Mouse (Mus musculus): Measurements from ENCODE around the gene Orai3. TPM values are rescaled to one million over a fixed set of nuclear protein-coding genes. Genes with fewer than 3 reads are reported as not detected.
"Not testable (repeated sequence)": the region's sequence is repeated elsewhere in the genome, so short reads cannot be mapped to it uniquely, and the experiment has no call there.

Gene Orai3
- polyA plus RNA-seq, 1 experiment from 2014 or later: 4.8 TPM

DNA sequence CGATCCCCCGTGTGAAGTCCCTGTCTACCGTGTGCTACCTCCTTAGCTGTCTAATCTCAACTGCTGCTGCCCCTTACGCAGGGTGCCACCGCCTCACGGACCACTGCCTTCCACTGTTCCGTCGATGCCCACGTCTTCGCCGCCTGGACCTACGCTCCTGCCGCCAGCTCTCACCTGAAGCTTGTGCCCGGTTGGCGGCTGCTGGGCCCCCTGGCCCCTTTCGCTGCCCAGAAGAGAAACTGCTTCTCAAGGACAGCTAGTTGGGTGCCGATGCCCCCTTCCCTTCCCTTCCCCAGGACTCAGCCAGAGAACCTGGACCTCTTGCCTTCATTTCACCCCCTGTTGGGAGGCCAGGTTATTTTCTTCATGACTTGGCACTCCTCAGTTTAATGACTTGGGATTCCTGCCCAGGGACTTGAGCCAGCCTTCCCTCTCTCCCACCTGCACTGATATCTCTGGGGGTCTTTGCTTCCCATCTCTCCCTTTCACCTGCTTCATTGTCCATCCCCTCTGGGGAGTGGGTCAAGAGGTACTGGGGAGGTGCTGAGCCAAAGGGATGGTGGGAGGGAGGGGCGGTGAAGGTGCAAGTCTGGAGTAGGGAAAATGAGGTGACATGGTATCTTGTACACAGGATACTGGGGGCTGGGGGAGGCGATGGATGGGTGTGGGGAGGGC is 1.8 kb upstream of the Orai3 start:
- Histone ChIP-seq H3K9me3 (replicated peaks) (no peaks in the 10 kb centered on the region), H3K27me3 (no peaks in the 10 kb centered on the region), H3K4me1 (peaks cover 35% of the 10 kb centered on the region), H3K36me3 (ENCODE audit: poor library complexity, severe bottlenecking) (peaks cover 57% of the 10 kb centered on the region), H3K27ac (peak overlapping the region; percentile 66; the same call in 1 of the 2 replicates), H3K4me2 (no peak overlapping the region), H3K9ac (no peak overlapping the region), H3K4me3 (no peak overlapping the region)
- ATAC-seq: no peak
- WGBS: 95% methylated on average over 19 of the region's 19 CpGs

DNA sequence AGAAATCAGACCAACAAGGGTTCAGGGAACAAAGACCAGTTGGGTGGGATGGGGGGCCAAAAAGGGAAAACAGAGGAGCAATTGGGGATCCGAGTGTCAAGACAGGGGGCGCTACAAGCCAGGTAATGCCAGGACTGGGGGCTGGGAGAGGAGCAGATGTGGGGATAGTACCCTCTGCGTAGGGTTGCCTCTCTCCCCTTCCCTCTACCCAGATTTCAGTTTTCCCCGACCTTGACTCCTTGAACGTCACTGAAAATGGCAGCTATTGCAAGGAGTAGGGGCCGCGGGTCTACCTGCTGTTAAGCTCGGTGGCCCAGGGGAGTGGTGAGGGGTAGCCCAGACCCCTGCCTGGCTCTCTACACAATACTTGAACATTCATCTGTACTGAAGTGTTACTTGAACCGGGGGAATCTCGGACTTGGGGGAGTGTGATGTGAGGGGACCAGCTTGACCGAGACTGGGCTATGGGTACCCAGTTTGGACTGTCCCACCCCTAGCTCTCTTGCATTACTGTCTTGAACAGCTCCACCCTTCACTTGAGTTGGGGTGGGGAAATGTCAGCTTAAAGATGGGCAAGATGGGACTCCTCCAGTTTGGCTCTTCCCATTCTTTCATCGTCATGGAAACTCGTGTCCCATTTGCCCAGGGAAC is 1.1 kb upstream of the Orai3 start:
- 48% methylated on average over 13 of the region's 13 CpGs for WGBS
- Histone ChIP-seq H3K4me3 (peak overlapping the region; percentile 47), H3K27me3 (no peaks in the 10 kb centered on the region), H3K36me3 (ENCODE audit: poor library complexity, severe bottlenecking) (peaks cover 52% of the 10 kb centered on the region), H3K27ac (peak overlapping the region; percentile 66), H3K4me2 (peak overlapping the region; percentile 80), H3K9ac (no peak overlapping the region), H3K4me1 (peaks cover 35% of the 10 kb centered on the region), H3K9me3 (replicated peaks) (no peaks in the 10 kb centered on the region)
- ATAC-seq: peak; percentile 37; the same call in 1 of the 2 replicates

DNA sequence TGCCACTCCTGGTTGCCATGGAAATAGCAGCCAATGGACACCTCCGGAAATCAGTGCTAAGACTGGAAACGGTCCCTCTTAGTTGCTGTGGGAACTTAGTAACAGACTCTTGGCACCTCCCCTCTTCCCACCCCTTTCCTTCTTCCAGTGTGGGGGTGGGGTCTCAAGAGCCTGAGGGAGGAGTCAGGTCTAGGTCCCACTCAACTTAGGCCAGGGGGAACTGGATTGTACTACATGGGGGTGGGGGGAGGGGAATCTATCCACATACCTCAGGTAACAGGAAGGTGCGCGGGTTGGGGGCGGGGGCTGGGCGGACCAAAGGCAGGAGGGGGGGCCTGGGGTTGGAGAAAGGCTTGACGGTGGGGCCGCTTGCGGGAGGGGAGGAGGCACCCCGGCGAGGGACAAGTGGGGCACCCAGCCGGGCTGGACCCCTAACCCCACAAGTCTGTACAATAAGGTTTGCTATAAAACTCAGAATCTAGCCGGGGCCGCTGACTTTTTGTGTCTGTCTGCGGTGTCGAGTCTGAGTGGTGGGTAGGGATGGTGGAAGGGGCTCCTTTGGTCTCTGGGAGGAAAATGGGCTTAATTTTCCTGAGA is 520 bp upstream of the Orai3 start:
- H3K4me2 ChIP-seq: peak overlapping the region; percentile 80
- peaks cover 35% of the 10 kb centered on the region for H3K4me1 ChIP-seq
- no peaks in the 10 kb centered on the region for H3K27me3 ChIP-seq
- H3K27ac ChIP-seq: peak overlapping the region; percentile 52
- peaks cover 46% of the 10 kb centered on the region for H3K36me3 ChIP-seq (ENCODE audit: poor library complexity, severe bottlenecking)
- no peaks in the 10 kb centered on the region for H3K9me3 ChIP-seq (replicated peaks)
- ATAC-seq: peak; percentile 94
- 0% methylated on average over 16 of the region's 16 CpGs for WGBS
- peak overlapping the region; percentile 74 for H3K9ac ChIP-seq
- H3K4me3 ChIP-seq: peak overlapping the region; percentile 47

DNA sequence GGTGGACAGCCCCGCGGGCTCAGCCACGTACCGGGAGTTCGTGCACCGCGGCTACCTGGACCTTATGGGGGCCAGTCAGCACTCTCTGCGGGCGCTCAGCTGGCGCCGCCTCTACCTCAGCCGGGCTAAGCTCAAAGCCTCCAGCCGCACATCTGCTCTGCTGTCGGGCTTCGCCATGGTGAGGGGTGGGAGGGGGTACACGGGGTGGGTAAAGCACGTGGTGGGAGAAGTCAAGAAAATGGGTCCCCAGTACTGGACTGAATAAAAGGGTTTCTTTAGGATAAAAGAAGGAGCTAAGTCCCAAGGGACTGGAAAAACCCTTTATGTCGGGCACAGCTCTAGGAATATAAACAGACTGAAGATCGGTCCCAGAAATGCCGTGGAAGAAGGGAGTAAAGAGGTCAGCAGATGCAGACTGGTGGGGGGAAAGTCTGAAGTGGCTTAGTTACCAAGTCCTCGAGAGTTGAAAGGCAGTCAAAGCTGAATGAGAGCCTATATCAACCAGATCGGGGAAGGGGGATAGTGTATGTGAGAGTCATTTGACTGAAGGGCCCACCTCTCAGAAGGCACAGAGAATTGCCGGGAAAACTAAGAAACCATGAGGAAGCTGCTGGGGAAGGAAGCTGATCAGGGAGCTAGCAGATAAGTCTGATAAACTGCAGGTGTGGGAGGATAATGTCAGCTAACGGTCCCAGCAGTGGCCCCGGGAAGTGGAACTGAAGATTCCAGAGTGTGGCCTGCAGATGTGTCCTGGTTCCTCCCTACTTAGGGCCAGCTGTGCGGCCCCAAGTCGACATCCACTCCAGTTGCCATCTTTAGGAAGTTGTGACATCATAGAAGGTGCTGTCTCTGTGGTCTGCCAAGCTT is 657 bp downstream of the Orai3 start:
- H3K9ac ChIP-seq: peak overlapping the region; percentile 74
- 7% methylated on average over 27 of the region's 27 CpGs for WGBS
- H3K27ac ChIP-seq: peak overlapping the region; percentile 52
- peaks cover 34% of the 10 kb centered on the region for H3K36me3 ChIP-seq (ENCODE audit: poor library complexity, severe bottlenecking)
- H3K4me1 ChIP-seq: peaks cover 35% of the 10 kb centered on the region
- no peaks in the 10 kb centered on the region for H3K27me3 ChIP-seq
- peak overlapping the region; percentile 47 for H3K4me3 ChIP-seq
- H3K9me3 ChIP-seq (replicated peaks): no peaks in the 10 kb centered on the region
- ATAC-seq: peak; percentile 16; the same call in 1 of the 2 replicates
- peak overlapping the region; percentile 80 for H3K4me2 ChIP-seq

DNA sequence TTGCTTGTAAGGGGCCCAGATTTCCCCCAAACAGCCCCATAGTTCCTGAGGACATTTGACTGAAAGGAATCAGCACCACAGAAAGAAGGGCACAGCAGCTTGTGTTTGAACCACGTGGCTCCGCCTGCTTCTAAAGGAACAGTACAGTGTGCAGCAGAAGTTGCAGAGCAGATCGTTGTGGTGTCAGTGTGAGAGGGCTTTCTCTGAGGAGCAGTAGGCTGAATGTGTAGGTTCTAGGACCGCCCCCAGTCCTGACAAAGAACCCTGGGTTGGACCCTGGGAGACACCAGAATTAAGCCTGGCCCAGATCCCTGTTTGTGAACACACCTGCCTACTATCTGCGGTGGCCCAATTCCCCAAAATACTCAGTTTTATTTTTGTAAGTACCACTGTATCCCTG is 1.6 kb downstream of the Orai3 start:
- no peak overlapping the region for H3K4me2 ChIP-seq
- no peak overlapping the region for H3K27ac ChIP-seq
- no peaks in the 10 kb centered on the region for H3K9me3 ChIP-seq (replicated peaks)
- no peak overlapping the region for H3K9ac ChIP-seq
- peaks cover 24% of the 10 kb centered on the region for H3K36me3 ChIP-seq (ENCODE audit: poor library complexity, severe bottlenecking)
- no peak overlapping the region for H3K4me3 ChIP-seq
- ATAC-seq: no peak
- 69% methylated on average over 5 of the region's 5 CpGs for WGBS
- H3K27me3 ChIP-seq: no peaks in the 10 kb centered on the region
- H3K4me1 ChIP-seq: peaks cover 39% of the 10 kb centered on the region

DNA sequence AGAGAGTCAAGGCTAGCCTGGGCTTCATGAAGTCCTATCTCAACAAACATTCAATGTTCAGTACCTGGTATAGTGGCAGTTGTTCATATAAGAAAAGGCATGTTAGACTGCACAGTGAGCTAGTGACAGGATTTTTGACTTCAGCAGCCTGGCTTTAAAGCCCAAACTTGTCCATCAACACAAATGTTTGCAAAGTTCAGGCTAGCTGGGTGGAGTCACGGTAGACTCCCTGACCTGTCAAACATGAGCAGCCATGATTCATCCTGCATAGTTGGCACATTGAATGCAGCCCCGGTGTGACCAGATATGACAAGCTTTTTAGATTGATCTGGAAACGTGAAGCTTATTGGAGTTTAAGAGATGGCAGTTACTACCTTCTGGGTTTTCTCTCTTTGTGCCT is 2.5 kb downstream of the Orai3 start:
- WGBS: 87% methylated on average over 3 of the region's 3 CpGs
- no peak for ATAC-seq
- no peak overlapping the region for H3K9ac ChIP-seq
- no peak overlapping the region for H3K4me3 ChIP-seq
- H3K4me2 ChIP-seq: no peak overlapping the region
- peaks cover 39% of the 10 kb centered on the region for H3K4me1 ChIP-seq
- no peaks in the 10 kb centered on the region for H3K27me3 ChIP-seq
- H3K36me3 ChIP-seq (ENCODE audit: poor library complexity, severe bottlenecking): peaks cover 16% of the 10 kb centered on the region
- H3K9me3 ChIP-seq (replicated peaks): no peaks in the 10 kb centered on the region
- no peak overlapping the region for H3K27ac ChIP-seq

DNA sequence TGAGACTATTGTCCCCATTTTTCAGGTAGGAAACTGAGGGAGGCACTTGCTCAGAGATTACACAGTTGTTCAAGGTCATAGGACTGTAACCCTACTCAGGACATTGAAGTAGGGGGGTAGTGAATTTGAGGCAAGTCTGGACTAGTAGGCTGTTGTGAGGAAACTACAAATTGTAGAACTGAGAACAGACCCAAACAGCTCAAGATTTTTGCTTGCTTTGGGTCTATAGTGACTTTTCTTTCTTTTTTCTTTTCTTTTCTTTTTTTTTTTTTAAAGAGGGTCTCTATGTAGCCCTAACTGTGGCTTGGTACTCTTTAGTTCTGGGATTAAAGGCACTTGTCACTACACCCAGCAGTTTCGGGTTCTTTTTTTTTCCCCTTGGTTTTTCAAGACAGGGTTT is 2.9 kb downstream of the Orai3 start:
- no peak for ATAC-seq
- Histone ChIP-seq H3K4me2 (no peak overlapping the region), H3K9ac (no peak overlapping the region), H3K4me1 (peaks cover 39% of the 10 kb centered on the region), H3K36me3 (ENCODE audit: poor library complexity, severe bottlenecking) (peaks cover 11% of the 10 kb centered on the region), H3K27me3 (no peaks in the 10 kb centered on the region), H3K9me3 (replicated peaks) (no peaks in the 10 kb centered on the region), H3K27ac (no peak overlapping the region), H3K4me3 (no peak overlapping the region)
- 80% methylated on average over 1 of the region's 1 CpGs for WGBS

DNA sequence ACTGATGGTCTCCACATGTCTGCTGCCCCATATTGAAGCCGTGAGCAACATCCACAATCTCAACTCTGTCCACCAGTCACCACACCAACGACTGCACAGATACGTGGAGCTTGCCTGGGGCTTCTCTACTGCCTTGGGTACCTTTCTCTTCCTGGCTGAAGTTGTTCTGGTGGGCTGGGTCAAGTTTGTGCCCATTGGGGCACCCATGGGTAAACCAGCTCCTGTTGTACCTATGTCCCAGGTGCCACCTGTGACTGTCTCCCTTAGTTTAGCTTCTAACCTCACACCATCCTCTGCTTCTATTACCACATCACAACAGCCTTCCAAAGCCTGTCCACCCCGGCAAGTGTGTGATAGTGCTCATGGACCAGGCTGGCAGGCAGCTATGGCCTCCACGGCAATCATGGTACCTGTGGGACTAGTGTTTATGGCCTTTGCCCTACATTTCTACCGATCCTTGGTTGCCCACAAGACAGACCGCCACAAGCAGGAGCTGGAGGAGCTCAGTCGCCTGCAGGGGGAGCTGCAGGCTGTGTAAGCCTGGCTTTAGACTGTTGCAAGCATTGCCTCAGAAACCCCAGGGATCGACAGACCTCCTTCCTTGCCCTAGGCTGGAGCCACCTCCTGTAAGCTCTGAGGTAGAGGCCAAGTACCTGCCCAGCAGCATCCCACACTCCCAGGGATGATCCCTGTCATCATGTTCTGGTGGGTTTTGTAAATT is 4.2 kb downstream of the Orai3 start:
- Histone ChIP-seq H3K27ac (no peak overlapping the region), H3K36me3 (ENCODE audit: poor library complexity, severe bottlenecking) (peaks cover 4% of the 10 kb centered on the region; the same call in 1 of the 2 replicates), H3K4me3 (no peak overlapping the region), H3K27me3 (no peaks in the 10 kb centered on the region), H3K4me1 (peaks cover 39% of the 10 kb centered on the region), H3K4me2 (no peak overlapping the region), H3K9me3 (replicated peaks) (no peaks in the 10 kb centered on the region), H3K9ac (0 out of 2 replicates have a peak overlapping the region, but pooled peaks have one; percentile 8)
- WGBS: 39% methylated on average over 9 of the region's 9 CpGs
- ATAC-seq: no peak

DNA sequence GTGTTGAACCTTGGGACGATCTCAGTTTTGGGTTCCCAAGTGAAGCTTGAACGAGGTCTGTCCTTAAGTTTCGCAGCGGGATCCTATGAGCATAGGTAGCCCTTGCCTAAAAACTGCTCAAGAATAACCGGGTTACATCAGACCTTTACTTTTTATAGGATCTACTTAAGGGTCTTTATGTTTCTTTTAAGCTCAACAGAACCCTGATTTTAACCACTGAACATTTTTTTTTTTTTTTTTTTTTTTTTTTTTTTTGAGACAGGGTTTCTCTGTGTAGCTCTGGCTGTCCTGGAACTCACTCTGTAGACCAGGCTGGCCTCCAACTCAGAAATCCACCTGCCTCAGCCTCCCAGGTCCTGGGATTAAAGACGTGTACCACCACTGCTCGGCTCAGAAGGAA is 6.2 kb downstream of the Orai3 start:
- ATAC-seq: not testable (repeated sequence)
- H3K36me3 ChIP-seq (ENCODE audit: poor library complexity, severe bottlenecking): peaks cover 23% of the 10 kb centered on the region

DNA sequence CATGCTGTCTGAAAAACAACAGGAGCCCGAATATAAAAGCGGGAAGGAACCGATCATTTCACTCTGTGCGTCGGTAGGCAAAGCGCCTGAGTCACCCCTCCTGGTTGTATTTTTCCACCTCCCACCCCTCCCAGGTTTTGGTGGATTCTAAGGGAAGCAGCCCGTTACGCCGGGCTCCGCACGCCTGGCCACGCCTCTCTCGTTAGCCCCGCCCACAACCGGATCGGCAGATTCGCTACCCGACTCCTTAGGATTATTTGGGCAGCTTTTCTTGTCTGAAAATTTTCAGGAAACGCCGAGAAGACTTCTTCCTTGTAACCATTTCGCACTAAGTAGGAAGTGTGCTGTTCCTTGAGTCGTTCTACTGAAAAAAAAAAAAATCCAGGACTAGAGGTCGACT is 6.8 kb downstream of the Orai3 start, which contains the start of gene Setd1a:
Gene Setd1a, plus strand, starts transcription at position 245 of the 400 bp plus-strand sequence.
- H3K9ac ChIP-seq: peak within 1 kb of the TSS; percentile 90
- H3K9me3 ChIP-seq (replicated peaks): no peaks in the 10 kb centered on the region
- no peaks in the 10 kb centered on the region for H3K27me3 ChIP-seq
- peak within 1 kb of the TSS; percentile 92 for H3K4me2 ChIP-seq
- H3K4me3 ChIP-seq: peak within 1 kb of the TSS; percentile 88
- H3K36me3 ChIP-seq (ENCODE audit: poor library complexity, severe bottlenecking): peaks cover 29% of the 10 kb centered on the region
- H3K27ac ChIP-seq: peak within 1 kb of the TSS; percentile 97
- H3K4me1 ChIP-seq: peaks cover 18% of the 10 kb centered on the region
- ATAC-seq: peak; percentile 72
- WGBS: under 1% methylated on average over 23 of the region's 23 CpGs

More for the DNA sequence above, 6.2 kb downstream of the Orai3 start:
- 75% methylated on average over 7 of the region's 7 CpGs for WGBS
- H3K27me3 ChIP-seq; H3K9me3 ChIP-seq (replicated peaks): not testable (repeated sequence)
- Histone ChIP-seq H3K9ac (peak overlapping the region; percentile 90), H3K4me2 (peak overlapping the region; percentile 92), H3K4me3 (peak overlapping the region; percentile 88), H3K27ac (peak overlapping the region; percentile 97; the same call in 1 of the 2 replicates), H3K4me1 (peaks cover 23% of the 10 kb centered on the region)

DNA sequence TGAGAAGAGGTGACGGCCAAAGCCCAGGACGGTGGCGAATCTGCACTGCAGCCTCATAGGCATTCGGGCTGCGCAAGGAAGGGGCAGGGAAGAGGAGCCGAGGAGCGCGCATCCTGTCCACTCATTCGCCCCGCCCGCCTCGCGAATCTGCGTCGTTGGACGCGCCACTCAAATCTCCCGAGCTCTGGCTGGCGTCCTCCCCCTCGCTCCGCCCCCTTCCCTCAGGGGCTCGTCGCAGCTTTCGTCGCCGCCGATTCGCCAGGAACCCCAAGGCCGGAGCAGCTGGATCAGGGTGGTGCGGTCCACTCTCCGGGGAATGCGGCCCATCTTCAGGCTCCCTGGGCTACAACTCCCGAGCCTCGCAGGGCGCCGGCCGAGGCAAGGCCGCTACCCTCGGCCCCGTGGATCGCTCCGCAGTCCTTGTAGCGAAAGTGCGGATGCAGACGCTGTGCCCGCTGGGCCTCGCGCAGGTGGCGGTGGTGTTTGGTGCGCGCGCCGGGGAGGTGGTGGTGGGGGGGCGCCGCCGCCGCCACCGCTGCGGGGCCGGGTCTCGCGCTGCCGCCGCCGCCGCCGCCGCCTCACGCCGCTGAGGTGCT is 7.4 kb downstream of the Orai3 start:
- Histone ChIP-seq H3K36me3 (ENCODE audit: poor library complexity, severe bottlenecking) (peaks cover 35% of the 10 kb centered on the region), H3K4me3 (peak overlapping the region; percentile 88), H3K4me1 (peaks cover 18% of the 10 kb centered on the region), H3K27ac (peak overlapping the region; percentile 97), H3K9ac (peak overlapping the region; percentile 90), H3K9me3 (replicated peaks) (no peaks in the 10 kb centered on the region), H3K27me3 (no peaks in the 10 kb centered on the region), H3K4me2 (peak overlapping the region; percentile 92)
- ATAC-seq: peak; percentile 92
- WGBS: under 1% methylated on average over 38 of the region's 70 CpGs
